Comparison of ENCODE assay signal across 1 mouse cellular context in the genomic region with DNA sequence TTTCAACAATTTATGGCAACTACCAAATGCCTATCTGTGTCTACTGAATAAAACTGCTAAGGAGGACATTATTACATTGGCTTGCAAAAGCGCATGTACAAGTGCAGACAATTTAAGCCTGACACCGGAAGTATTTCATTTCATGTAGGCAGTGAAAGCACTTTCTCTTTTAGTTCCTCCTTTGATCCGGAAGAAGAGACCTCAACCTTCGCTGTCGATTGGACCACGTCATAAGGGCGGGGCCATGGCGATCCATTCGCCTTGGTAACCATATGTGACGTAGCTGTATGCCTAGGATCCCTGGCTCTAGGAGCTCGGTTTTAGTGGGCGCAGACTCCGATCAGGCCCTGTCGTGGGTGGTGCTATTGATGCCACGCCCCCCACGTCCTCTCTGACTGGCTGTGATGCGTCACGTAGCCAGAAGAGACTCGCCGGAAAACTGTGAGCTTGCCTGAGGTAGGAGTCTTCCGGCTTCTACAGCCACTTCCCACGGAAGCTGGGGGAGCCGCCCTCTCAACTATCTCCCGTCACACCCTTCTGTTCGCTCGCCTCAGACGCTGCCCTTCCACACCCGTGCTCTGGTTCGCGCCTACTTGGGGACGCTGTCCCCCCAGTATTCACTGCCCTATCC.
A peak's percentile ranks its signal among the peaks of the same experiment; 100 is the strongest.
TF ChIP-seq lines count a peak whose summit lies in the region.

No protein-coding gene starts in this region.

TF ChIP-seq in CH12.LX, 34 proteins besides CTCF, POLR2A, EP300 and RAD21 (continued from another document):
- TF ChIP-seq ZC3H11A (IDR thresholded peaks at IDR 0.05; ENCODE audit: low read depth, low read length) = no peak
- no peak for TF ChIP-seq RCOR1 (conservative IDR thresholded peaks at IDR 0.05; ENCODE audit: low read depth, low read length)
- peak; percentile 90; the same call in 1 of the 2 replicates for TF ChIP-seq KAT2A (IDR thresholded peaks at IDR 0.05; ENCODE audit: insufficient replicate concordance, low read length)
- no peak; the same call in 1 of the 2 replicates for TF ChIP-seq BHLHE40 (IDR thresholded peaks at IDR 0.05; ENCODE audit: low read depth, low read length)
- TF ChIP-seq TCF12 (IDR thresholded peaks at IDR 0.05; ENCODE audit: low read depth, low read length) = peak; percentile 49
- TF ChIP-seq GABPA (IDR thresholded peaks at IDR 0.05; ENCODE audit: insufficient replicate concordance, low read depth, low read length) = no peak; the same call in 1 of the 2 replicates
- TF ChIP-seq ZKSCAN1 (IDR thresholded peaks at IDR 0.05; ENCODE audit: borderline replicate concordance, low read depth, low read length) = no peak
- TF ChIP-seq MEF2A (IDR thresholded peaks at IDR 0.05; ENCODE audit: borderline replicate concordance, low read depth, low read length) = no peak
- TF ChIP-seq SIN3A (IDR thresholded peaks at IDR 0.05; ENCODE audit: low read length) = peak; percentile 46; the same call in 1 of the 2 replicates
- TF ChIP-seq PAX5 (IDR thresholded peaks at IDR 0.05; ENCODE audit: low read length) = no peak
- no peak for TF ChIP-seq MAZ (IDR thresholded peaks at IDR 0.05; ENCODE audit: low read depth, low read length)
- no peak for TF ChIP-seq JUN (IDR thresholded peaks at IDR 0.05; ENCODE audit: insufficient read depth, low read depth, low read length)
- TF ChIP-seq ETS1 (conservative IDR thresholded peaks at IDR 0.05; ENCODE audit: low read depth, low read length) = peak; percentile 72
- 0 out of 2 replicates have a peak, but pooled peaks have one; percentile 22 for TF ChIP-seq JUND (conservative IDR thresholded peaks at IDR 0.05; ENCODE audit: low read depth, low read length)
- peak; percentile 80 for TF ChIP-seq MAX (IDR thresholded peaks at IDR 0.05; ENCODE audit: low read length)
- TF ChIP-seq UBTF (IDR thresholded peaks at IDR 0.05; ENCODE audit: low read depth, low read length) = no peak
- TF ChIP-seq CHD2 (IDR thresholded peaks at IDR 0.05; ENCODE audit: low read length) = peak; percentile 97
- no peak for TF ChIP-seq POLR2AphosphoS2 (IDR thresholded peaks at IDR 0.05; ENCODE audit: low read depth, low read length)
- no peak for TF ChIP-seq SMC3 (IDR thresholded peaks at IDR 0.05; ENCODE audit: low read depth, low read length)
TF ChIP-seq in CH12.LX: peak in this region for 19.
